Mouse (Mus musculus): ENCODE measurements around the gene H2afx. TPM values are rescaled to one million over a fixed set of nuclear protein-coding genes. Genes with fewer than 3 reads are reported as not detected.

The H2afx gene
- 107 and 124 TPM in 2 replicates for polyA plus RNA-seq (2012; rRNA removed)

DNA sequence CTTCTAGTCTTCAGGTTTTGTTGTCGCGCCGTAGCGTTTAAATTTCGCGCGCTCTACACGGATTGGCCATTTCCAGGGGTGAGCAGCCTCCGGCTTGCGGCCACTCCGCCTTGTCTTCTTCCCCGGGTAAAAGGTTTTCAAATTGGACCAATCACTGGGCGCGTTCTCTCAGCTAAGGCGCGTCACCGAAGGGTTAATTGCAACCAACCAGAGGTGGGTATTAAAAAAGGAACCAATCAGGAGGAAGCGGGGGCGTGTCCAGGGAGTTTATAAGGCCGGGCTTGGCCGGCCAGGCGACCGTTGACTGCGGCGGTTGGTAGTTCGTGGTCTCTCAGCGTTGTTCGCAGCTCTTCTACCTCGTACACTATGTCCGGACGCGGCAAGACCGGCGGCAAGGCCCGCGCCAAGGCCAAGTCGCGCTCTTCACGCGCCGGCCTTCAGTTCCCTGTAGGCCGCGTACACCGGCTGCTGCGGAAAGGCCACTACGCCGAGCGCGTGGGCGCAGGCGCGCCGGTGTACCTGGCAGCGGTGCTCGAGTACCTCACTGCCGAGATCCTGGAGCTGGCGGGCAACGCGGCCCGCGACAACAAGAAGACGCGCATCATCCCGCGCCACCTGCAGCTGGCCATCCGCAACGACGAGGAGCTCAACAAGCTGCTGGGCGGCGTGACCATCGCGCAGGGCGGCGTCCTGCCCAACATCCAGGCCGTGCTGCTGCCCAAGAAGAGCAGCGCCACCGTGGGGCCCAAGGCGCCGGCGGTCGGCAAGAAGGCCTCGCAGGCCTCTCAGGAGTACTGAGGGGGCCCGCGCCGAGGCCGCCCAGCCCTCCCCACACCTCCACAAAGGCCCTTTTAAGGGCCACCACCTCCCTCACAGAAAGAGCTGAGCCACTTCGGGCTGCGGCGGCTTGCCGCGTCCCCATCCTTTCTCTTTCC, at the start of gene H2afx:
TSS of gene H2afx (plus strand) at position 299 of the 935 bp plus-strand sequence.

DNA sequence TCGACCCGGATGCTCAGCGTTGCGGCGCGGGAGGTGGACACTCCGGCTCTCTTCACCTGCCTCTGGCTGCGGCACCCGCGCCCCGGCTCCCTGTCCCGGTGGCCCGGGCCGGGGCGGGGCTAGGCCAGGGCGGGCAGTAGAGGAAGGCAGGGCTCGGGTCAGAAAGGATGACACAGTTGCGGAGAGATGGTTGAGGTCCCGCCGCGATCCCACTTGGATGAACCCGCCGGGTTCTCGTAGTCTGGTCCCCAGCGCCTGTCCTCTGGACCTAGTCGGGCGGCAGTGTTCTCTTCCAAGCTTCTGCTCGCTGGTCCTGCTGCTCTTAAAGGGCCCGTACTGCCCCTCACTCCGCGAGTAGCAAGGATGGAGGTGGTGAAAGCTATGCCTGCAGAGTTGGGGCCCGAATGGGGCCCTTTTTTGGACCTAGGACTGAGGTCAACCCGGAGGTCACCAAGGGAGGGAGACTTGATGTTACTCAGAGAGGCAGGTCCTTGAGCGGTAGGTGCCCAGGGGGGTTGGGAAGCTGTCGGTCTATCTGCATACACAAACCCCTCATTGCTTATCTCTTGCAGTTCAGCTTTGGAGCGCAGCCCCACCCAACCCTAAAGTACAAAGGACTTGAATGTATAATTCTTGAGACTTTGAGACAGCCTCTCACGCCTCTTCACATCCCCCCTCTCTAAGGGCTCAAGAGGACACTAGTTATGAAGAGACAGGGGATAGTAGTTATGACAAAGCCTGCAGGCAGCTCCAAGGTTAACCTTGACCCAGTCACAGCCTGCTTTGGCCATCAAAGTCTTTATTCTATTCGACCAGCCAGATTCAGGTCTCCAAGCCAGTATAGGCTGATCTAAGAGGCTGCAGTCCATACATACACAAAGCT, 46.2 kb upstream of the H2afx start, which contains the start of gene Abcg4:
TSS of gene Abcg4 (minus strand) at position 540 of the 883 bp plus-strand sequence.

DNA sequence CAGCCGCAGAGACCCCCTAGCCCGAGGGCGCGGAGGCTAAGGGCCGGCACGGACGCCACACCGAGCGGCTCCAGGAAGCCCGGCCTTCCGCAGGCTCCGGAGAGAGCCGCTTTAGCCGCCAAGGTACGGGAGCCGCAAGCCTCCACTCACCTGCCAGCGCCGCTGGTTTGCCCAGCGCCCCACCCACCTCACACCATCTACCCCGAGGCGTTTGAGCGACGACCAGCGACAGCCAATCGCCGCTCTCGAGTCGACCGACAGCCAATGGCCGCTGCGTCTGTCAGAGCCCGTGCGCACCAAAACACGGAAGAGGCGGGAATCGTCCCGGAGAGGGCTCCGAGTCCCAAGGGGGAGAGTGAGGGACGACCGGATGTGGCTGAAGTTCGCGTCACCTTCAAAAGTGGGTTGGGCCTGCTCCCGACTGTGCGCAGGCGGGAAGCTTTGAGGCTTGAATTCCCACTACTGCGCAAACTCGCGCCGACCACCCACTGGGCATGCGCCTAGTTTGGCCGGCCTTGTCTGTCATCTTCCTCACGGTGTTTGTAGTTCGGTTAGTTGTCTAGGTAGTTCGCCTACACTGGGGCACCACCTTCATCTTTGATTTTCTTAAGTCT, 28.9 kb upstream of the H2afx start, which contains the start of gene Hinfp:
TSS of gene Hinfp (minus strand) at position 206 of the 614 bp plus-strand sequence.

DNA sequence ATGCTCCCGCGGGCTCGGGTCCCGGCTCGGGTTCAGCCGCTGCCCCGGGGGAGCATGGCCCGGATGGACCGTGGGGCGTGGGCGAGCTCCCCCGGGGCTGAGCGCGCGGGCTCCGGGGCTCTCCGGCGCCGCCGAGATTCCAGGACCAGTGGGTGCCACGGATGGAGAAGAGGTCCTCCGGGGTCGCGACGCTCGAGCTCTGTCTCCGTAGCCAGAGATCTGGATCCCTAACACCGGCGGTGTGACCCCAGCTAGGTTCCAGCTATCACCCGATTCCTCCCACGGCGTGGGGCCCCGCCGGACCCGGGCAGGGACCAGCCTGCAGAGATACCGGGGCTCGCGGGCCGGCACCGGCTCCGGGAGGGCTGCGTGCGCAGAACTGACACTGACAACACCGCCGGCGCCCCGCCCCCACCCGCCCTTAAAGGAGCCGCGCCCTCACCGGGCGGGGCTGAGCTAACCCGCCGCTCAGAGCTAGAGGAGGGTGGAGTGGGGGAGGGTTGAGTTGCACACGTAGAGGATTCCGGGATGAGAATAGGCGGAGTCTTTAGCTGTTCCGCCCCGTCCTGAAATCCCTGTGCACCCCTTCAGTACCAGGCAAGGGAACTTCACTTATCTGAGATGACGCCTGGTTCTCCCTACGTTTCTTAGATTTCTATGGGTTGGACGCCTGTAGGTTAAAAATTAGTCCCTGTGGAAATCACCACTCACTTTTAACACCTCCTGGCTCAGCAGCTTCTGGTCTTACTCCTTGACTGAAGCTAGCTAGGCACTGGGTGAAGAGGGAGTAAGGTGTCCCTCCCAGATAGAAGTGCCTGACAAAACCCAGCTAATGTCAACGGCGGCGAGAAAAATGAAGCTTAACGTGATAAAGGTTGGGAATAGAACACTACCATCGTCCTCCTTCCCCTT, 14.4 kb upstream of the H2afx start, which contains the start of gene C2cd2l:
TSS of gene C2cd2l (minus strand) at position 399 of the 912 bp plus-strand sequence.

DNA sequence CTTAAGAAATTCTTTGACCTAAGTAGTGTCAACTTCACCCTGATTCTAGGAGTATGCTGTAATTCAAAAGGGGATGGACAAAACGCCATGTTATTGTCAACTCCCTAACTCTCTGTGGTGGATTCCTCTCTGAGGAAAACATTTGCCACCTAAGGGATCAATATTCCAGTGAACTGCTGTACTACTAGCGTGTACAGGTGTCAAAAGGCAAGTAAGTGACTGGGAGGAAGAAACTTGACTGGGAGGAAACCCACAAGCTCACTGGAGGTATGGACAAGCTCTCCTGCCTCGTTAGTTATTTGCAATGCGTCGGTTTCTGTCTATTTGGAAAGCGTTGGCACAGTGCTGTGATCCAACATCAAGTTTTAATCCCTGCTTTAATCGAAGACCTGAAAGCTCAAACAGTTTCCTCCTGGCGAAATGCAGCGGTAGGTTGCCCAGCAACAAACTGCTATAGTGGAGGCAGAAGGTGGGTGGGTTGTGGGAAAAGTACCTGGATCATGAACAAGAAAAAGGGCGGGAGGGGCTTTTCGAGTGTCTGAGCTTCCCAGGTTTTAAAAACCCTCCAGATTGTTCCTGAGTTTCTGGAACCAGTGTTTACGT, 8.6 kb upstream of the H2afx start, which contains the start of gene Dpagt1:
TSS of gene Dpagt1 (plus strand) at position 252 of the 603 bp plus-strand sequence.

DNA sequence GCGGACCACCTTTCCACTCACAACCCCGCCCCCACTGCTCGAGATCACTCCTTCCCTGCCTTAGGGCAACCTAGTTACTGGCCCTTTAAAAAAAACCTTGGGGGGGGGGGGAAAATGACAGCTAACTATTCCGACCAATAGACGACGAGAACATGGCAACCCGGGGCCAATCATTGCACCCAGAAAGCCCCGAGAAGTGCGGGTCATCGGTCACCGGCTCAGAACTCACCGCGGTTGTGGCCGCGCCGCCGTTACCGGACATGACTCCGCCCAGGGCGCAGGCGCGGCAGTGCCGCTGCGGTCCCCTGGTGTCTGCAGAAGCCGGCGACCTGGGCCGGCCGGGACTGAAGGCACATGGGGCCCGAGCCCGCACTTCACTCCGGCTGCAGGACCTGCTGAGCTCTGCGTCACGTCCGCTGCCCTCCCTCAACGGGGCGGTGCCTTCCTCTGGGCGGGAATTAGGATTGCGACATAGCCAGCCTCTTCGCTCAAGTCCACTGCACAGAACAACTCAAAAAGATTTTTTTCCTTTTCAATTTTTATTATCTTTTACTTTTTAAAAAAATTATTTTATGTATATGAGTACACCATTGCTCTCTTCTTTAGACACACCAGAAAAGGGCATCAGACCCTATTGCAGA, 9.4 kb downstream of the H2afx start, which contains the start of gene Hmbs:
TSS of gene Hmbs (minus strand) at position 448 of the 641 bp plus-strand sequence.

DNA sequence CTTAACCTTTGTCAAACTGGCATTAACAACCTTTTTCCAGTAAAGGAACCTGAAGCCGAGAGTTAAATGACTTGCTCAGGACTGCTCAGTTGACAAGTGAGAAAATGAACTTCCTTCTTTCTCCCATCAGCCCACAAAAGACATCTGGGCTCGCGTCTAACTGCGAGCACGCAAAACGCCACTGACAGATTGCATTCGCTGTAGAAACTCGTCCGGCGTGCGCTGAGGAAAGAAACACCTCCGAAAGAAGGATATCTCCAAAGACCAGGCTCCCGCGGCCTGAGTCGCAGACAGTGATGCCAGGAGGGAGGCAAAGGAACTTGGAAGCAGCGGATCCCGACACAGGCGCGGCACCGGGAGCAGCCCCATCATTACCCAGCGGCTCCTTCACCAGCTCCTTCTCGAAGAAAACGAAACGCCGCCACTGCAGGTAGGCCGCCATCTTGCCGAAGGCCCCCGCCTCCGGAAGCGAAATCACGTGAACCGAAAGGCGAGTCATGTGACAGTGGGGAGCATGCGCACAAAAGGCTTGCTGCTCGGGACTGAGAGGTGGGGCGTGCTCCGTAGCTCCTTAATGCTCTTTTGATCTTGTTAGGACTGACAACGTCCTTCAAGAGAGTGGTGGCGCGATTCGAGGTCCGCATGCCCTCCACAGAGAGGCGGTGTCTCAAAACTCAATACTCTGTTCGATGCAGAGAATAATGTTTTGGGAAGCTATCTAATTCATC, 26.9 kb downstream of the H2afx start, which contains the start of gene Vps11:
TSS of gene Vps11 (minus strand) at position 481 of the 728 bp plus-strand sequence.

DNA sequence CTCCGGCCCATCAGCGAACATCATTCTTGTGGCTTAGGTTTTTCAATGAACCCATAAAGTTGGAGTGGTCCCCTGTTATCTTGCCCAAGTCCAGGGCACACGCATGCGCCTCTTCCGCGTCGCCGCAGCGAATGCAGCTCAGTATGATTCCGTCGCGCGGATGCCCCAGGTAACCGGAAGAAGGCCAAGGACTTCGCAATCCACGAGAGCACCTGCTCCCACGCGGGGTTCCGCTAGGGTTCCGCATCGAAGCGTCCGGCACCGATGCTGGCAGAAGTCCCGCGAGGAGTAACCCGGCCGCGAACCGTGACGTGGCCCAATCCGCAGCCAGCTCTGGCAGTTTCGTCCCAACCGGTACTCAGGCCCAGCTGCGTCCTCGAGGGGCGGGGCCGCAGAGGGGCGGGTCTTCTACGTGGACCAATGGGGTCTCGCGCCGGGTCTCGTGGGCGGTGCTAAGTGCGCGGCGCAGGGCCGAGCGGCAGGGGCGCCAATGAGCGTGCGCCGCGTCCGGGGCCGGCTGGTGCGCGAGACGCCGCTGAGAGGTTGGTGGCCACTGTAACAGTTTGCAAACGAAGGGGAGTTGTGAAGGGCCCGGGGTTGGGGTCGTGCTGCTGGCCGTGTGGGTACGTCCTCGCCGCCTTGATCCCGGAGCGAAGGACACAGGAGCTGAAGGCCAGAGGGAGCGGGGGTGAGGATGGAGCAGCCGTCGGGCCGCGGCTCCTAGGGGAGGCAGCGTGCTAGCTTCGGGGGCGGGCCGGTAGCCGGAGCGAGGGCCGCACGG, 44.8 kb downstream of the H2afx start, which contains the start of gene Hyou1:
TSS of gene Hyou1 (plus strand) at position 437 of the 781 bp plus-strand sequence.

Other genes starting within 250 kb of the H2afx start
- 0.07 and 0.08 TPM in 2 replicates for gene Mfrp, start 233.0 kb upstream of the H2afx start, polyA plus RNA-seq (2012; rRNA removed)
- gene C1qtnf5, start 227.4 kb upstream of the H2afx start, polyA plus RNA-seq (2012; rRNA removed), result 1.2 and 1.4 TPM in 2 replicates
- 0.02 and 0.04 TPM in 2 replicates for gene Gm49380, start 221.2 kb upstream of the H2afx start, polyA plus RNA-seq (2012; rRNA removed)
- 13.9 and 15.2 TPM in 2 replicates for gene Rnf26, start 221.2 kb upstream of the H2afx start, polyA plus RNA-seq (2012; rRNA removed)
- 12.5 and 12.8 TPM in 2 replicates for gene Mcam, start 200.2 kb upstream of the H2afx start, polyA plus RNA-seq (2012; rRNA removed)
- 3.9 and 4.7 TPM in 2 replicates for gene Cbl, start 100.6 kb upstream of the H2afx start, polyA plus RNA-seq (2012; rRNA removed)
- gene Ccdc153, start 94.0 kb upstream of the H2afx start, polyA plus RNA-seq (2012; rRNA removed), result not detected in 2 replicates
- gene Pdzd3, start 83.2 kb upstream of the H2afx start, polyA plus RNA-seq (2012; rRNA removed), result 0.05 and 0.08 TPM in 2 replicates
- gene Nlrx1, start 66.1 kb upstream of the H2afx start, polyA plus RNA-seq (2012; rRNA removed), result 2.6 and 3.2 TPM in 2 replicates
- gene Abcg4, start 46.1 kb upstream of the H2afx start, polyA plus RNA-seq (2012; rRNA removed), result 13.8 and 17.2 TPM in 2 replicates
- gene Hinfp, start 29.0 kb upstream of the H2afx start, polyA plus RNA-seq (2012; rRNA removed), result 12.1 and 12.9 TPM in 2 replicates
- gene C2cd2l, start 14.4 kb upstream of the H2afx start, polyA plus RNA-seq (2012; rRNA removed), result 11.0 and 12.5 TPM in 2 replicates
- 18.5 and 19.8 TPM in 2 replicates for gene Dpagt1, start 8.7 kb upstream of the H2afx start, polyA plus RNA-seq (2012; rRNA removed)
- 450 and 459 TPM in 2 replicates for gene Hmbs, start 9.5 kb downstream of the H2afx start, polyA plus RNA-seq (2012; rRNA removed)
- 10.0 and 10.6 TPM in 2 replicates for gene Vps11, start 27.0 kb downstream of the H2afx start, polyA plus RNA-seq (2012; rRNA removed)
- 18.1 and 22.7 TPM in 2 replicates for gene Hyou1, start 44.8 kb downstream of the H2afx start, polyA plus RNA-seq (2012; rRNA removed)
- 90.0 and 101 TPM in 2 replicates for gene Slc37a4, start 62.2 kb downstream of the H2afx start, polyA plus RNA-seq (2012; rRNA removed)
- 535 and 642 TPM in 2 replicates for gene Rps25, start 72.4 kb downstream of the H2afx start, polyA plus RNA-seq (2012; rRNA removed)
- 20.6 and 22.1 TPM in 2 replicates for gene Trappc4, start 72.9 kb downstream of the H2afx start, polyA plus RNA-seq (2012; rRNA removed)
- gene Ccdc84, start 83.9 kb downstream of the H2afx start, polyA plus RNA-seq (2012; rRNA removed), result 17.5 and 19.5 TPM in 2 replicates
- gene Foxr1, start 106.4 kb downstream of the H2afx start, polyA plus RNA-seq (2012; rRNA removed), result 0.01 TPM in 1 of 2 replicates, not detected in the other
- gene Upk2, start 120.3 kb downstream of the H2afx start, polyA plus RNA-seq (2012; rRNA removed), result not detected in 2 replicates
- 2.2 and 3.0 TPM in 2 replicates for gene Bcl9l, start 148.1 kb downstream of the H2afx start, polyA plus RNA-seq (2012; rRNA removed)
- gene Cxcr5, start 227.2 kb downstream of the H2afx start, polyA plus RNA-seq (2012; rRNA removed), result 0.28 and 0.31 TPM in 2 replicates

All from liver, embryonic 18 days (tissue).